Mouse (Mus musculus): ENCODE data around the gene Lrp2bp. TPM values are rescaled to one million over a fixed set of nuclear protein-coding genes. Genes with fewer than 3 reads are reported as not detected.

Lrp2bp gene
- total RNA-seq, 2 experiments from 2014 or later: 0.09 TPM; not detected in 1

DNA sequence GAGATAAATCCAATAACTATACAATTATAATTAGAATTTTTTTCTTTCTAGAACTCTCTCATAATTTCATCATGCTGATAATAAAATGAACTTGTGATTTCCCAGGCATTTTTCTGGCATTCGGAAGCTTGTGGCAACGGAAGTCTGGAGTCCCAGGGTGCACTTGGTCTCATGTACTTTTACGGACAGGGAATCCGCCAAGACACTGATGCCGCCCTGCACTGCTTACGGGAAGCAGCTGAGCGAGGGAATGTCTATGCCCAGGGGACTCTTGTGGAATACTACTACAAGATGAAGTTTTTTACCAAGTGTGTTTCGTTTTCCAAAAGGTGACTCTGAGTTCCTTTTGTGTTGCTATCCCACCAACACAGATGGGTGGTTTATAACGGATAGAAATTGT is 23.7 kb downstream of the Lrp2bp start:
- ATAC-seq (ENCODE audit: poor library complexity, severe bottlenecking): no peak

DNA sequence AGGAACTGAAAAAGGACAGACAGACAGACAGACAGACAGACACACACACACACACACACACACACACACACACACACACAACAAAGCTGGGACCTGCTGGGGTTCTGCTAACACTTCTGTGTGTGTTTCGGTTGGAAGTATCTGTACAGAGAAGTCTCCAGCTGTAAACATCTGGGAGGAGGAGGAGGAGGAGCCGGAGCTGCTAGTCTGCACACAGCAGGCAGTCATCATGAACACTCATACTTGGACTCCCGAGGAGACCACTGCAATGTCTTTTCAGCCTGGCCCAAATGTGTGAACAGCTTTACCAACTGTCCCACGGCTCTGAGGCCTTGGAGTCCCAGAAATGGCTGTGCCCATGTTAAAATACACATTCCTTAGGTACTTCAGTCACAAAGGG is 25.3 kb downstream of the Lrp2bp start:
- ATAC-seq (ENCODE audit: poor library complexity, severe bottlenecking): no peak

- ATAC-seq (ENCODE audit: poor library complexity, severe bottlenecking): no peak
Measured at GRCm38 (mm10) chr8:46036217-46036616, 37.1 kb downstream of the Lrp2bp start.

- ATAC-seq (ENCODE audit: poor library complexity, severe bottlenecking): no peak
Measured at GRCm38 (mm10) chr8:46039666-46040065, 40.6 kb downstream of the Lrp2bp start.

DNA sequence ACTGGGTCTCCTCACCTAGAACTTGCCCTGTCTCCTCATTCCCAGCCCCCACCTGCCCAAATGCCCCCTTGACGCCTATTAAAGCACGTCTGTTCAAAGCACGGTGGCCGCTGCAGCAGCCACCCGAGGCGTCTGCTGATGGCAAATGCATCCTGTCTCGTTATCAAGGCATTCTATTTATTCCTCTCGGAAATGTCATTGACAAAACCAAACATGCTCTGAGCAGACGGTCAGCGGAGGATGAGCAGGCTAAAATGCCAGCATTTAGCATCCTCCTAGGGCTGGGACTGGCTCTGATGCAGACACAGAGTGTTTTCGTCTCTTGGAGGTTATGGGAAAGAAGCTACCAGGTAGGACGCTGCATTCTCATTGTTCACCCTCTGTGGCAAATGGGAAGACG is 41.2 kb downstream of the Lrp2bp start:
- no peak for ATAC-seq (ENCODE audit: poor library complexity, severe bottlenecking)

GRCm38 (mm10) chr8:46072798-46073197 is 73.7 kb downstream of the Lrp2bp start:
- ATAC-seq (ENCODE audit: poor library complexity, severe bottlenecking): no peak

DNA sequence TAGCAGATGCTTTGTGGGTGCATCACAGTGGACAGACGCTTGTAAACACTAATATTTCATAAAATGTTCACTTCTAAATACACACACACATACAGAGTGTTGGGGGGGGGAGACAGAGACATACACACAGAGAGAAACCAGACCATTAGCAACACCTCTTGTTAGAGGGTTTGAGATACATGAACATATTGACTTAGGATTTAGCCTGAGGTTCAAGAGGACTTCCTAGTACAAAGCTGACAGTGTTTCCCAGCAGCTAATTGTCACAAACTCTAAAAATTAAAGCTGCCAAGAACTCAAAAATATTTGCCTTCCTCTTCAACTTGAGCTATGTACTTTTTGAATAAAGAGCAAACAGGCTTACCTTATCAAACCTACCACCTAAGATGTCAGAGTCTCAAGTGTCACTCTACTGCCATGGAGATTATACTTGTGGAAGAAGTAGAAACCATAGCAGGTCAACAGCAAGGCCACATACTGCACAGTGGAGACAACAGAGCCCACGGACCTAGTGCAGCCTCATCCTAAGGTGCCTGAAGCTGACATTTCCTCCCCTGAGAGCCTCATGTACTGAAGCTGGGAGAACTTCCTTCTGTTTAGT is 74.5 kb downstream of the Lrp2bp start:
- ATAC-seq (ENCODE audit: poor library complexity, severe bottlenecking): no peak

- no peak for ATAC-seq (ENCODE audit: poor library complexity, severe bottlenecking)
Measured at GRCm38 (mm10) chr8:46075223-46075622, 76.1 kb downstream of the Lrp2bp start.

DNA sequence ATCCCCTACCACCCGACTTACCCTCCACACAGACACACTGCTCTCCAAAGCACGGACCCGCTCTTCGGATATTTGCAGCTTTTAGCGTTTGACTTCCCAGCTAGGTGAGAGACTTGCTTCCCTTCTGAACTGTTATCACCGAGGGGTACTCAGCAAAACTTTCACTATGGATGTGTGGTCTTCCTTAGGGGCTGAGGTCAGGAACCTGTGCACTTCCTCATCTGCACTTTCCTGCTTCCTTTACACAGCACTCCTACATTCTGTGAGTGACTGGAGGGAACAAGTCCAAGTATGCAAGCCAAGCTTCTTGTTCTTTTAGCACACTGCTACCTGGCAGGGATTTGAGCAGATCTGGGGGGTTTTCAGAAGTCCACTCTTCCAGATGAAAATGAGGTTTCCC is 79.8 kb downstream of the Lrp2bp start:
- no peak for ATAC-seq (ENCODE audit: poor library complexity, severe bottlenecking)

Other genes with a start within 250 kb of the Lrp2bp start
- gene Pdlim3, start 113.8 kb upstream of the Lrp2bp start, total RNA-seq (2015): not detected in 2 replicates
- not detected in 2 replicates for gene Pdlim3, start 113.8 kb upstream of the Lrp2bp start, total RNA-seq (2017)
- not detected in 2 replicates for gene Ccdc110, start 64.7 kb upstream of the Lrp2bp start, total RNA-seq (2015)
- gene Ccdc110, start 64.7 kb upstream of the Lrp2bp start, total RNA-seq (2017): not detected in 2 replicates
- 0.22 and 0.27 TPM in 2 replicates for gene 1700029J07Rik, start 24.1 kb upstream of the Lrp2bp start, total RNA-seq (2015)
- 0.28 and 0.29 TPM in 2 replicates for gene 1700029J07Rik, start 24.1 kb upstream of the Lrp2bp start, total RNA-seq (2017)
- gene Ufsp2, start 23.8 kb upstream of the Lrp2bp start, total RNA-seq (2015): 56.8 and 68.8 TPM in 2 replicates
- gene Ufsp2, start 23.8 kb upstream of the Lrp2bp start, total RNA-seq (2017): 96.2 and 104 TPM in 2 replicates
- gene Ankrd37, start 6.4 kb downstream of the Lrp2bp start, total RNA-seq (2015): 4.1 and 5.1 TPM in 2 replicates
- gene Ankrd37, start 6.4 kb downstream of the Lrp2bp start, total RNA-seq (2017): 3.5 and 6.3 TPM in 2 replicates
- 14.5 and 19.8 TPM in 2 replicates for gene Cfap97, start 152.5 kb downstream of the Lrp2bp start, total RNA-seq (2015)
- 15.7 and 24.1 TPM in 2 replicates for gene Cfap97, start 152.5 kb downstream of the Lrp2bp start, total RNA-seq (2017)
- gene Snx25, start 152.9 kb downstream of the Lrp2bp start, total RNA-seq (2015): 20.8 and 24.5 TPM in 2 replicates
- gene Snx25, start 152.9 kb downstream of the Lrp2bp start, total RNA-seq (2017): 20.2 and 30.7 TPM in 2 replicates
- gene Slc25a4, start 212.0 kb downstream of the Lrp2bp start, total RNA-seq (2015): 75.2 and 75.9 TPM in 2 replicates
- 119 and 127 TPM in 2 replicates for gene Slc25a4, start 212.0 kb downstream of the Lrp2bp start, total RNA-seq (2017)